Mouse (Mus musculus) liver, embryonic 13.5 days (tissue): ENCODE data around the gene Apol7b. TPM values are rescaled to one million over a fixed set of nuclear protein-coding genes. Genes with fewer than 3 reads are reported as not detected.
"Not testable (repeated sequence)": the region's sequence is repeated elsewhere in the genome, so short reads cannot be mapped to it uniquely, and the experiment has no call there.

ENCODE experiments used
- ATAC-seq: fragments of 200-750 bp; cut with Nextera tagmentation; 2 replicates; pipeline ENCODE4 v1.8.0; 2017; ENCODE audit warnings: low read depth, mild to moderate bottlenecking, moderate number of reproducible peaks, moderate library complexity
- DNase-seq: peaks from one replicate; pipeline ENCODE4 v3.0.0; 2022
- H3K27ac ChIP-seq: fragments of 300-500 bp; sonication (generic); 2 replicates; pipeline ENCODE4 v1.5.1; 2015; ENCODE audit warnings: moderate library complexity, mild to moderate bottlenecking, inconsistent platforms
- H3K27me3 ChIP-seq: fragments of 300-500 bp; sonication (generic); 2 replicates; pipeline ENCODE4 v1.6.1; 2015; ENCODE audit warnings: mild to moderate bottlenecking, inconsistent platforms
- H3K36me3 ChIP-seq: fragments of 300-500 bp; sonication (generic); 2 replicates; pipeline ENCODE4 v1.6.1; 2015; ENCODE audit warnings: mild to moderate bottlenecking, inconsistent platforms
- H3K4me1 ChIP-seq: fragments of 300-500 bp; sonication (generic); replicated peaks from 2 replicates; pipeline ENCODE4 v1.6.1; 2015; ENCODE audit warnings: inconsistent platforms
- H3K4me2 ChIP-seq: fragments of 300-500 bp; sonication (generic); 2 replicates; pipeline ENCODE4 v1.6.1; 2015; ENCODE audit warnings: inconsistent platforms, mild to moderate bottlenecking, moderate library complexity
- H3K4me3 ChIP-seq: fragments of 300-500 bp; sonication (generic); replicated peaks from 2 replicates; pipeline ENCODE4 v1.5.1; 2015; ENCODE audit warnings: mild to moderate bottlenecking, inconsistent platforms
- H3K9ac ChIP-seq: fragments of 300-500 bp; sonication (generic); 2 replicates; pipeline ENCODE4 v1.6.1; 2015; ENCODE audit warnings: mild to moderate bottlenecking, inconsistent platforms
- H3K9me3 ChIP-seq: fragments of 300-500 bp; sonication (generic); replicated peaks from 2 replicates; pipeline ENCODE4 v1.6.1; 2016; ENCODE audit warnings: inconsistent platforms
- WGBS: fragments of 180-500 bp; shearing (Covaris S2); methylation state at CpG from one replicate; pipeline ENCODE4 v1.1.7; 2015; ENCODE audit not compliant: insufficient replicate concordance; 5-methylcytosine and 5-hydroxymethylcytosine counted together
- polyA plus RNA-seq: library from polyadenylated mRNA; unstranded; fragments of >200 nt; fragmentation: Nextera tagmentation; extraction: Ambion mirVana; gene quantifications from 2 replicates; pipeline ENCODE4 v1.2.1, GENCODE M21; 2015

Gene Apol7b
- polyA plus RNA-seq: not detected in 2 replicates

DNA sequence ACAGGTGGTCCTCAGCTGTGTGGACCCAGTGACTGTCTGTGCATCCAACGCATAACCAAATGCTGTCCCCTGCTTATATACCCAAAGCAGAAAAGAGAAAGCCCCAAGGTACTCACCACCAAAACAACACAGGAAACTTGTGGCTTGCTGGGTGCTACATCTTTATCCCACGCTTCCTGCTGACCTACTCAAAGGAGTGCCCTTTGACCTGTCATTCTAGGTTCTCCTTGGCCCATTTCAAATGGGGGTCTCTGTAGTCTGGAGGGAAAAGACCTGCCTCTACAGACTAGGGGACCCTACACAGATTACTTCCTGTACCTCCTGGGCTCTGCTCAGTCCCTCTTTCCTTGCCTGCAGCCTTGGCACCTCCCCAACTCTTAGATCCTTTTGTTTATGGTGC, at the start of gene Apol7b:
Gene Apol7b (minus strand): TSS at position 101 of the 400 bp plus-strand sequence.
- not testable (repeated sequence) for H3K27me3 ChIP-seq, ATAC-seq, H3K4me2 ChIP-seq, H3K36me3 ChIP-seq, DNase-seq, H3K9ac ChIP-seq, H3K4me1 ChIP-seq, H3K27ac ChIP-seq, H3K4me3 ChIP-seq, H3K9me3 ChIP-seq
- WGBS: 33% methylated on average over 2 of the region's 2 CpGs

DNA sequence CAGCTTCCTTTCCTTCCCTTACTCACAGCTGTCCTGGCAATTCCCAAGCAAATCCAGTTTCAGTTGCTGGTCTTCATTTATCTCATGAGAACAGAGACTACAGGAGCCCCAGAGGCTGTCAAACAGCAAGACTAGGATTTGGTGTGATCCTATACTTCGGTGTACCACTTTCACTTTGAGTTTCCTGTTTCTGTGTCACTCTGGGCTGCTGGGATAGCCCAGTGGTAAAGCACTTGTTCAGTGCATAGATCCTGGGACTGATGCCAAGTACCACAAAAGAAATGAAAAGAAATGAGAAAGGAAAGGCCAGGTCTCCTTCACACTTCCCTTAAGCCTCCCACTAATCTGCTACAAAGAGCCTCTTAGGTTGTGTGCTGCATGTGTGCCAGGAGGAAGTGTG, 47.4 kb upstream of the Apol7b start:
- 29% methylated on average over 1 of the region's 1 CpGs for WGBS
- H3K4me1 ChIP-seq, ATAC-seq, H3K27me3 ChIP-seq, H3K9me3 ChIP-seq, H3K27ac ChIP-seq, H3K4me3 ChIP-seq, H3K9ac ChIP-seq, H3K36me3 ChIP-seq, H3K4me2 ChIP-seq, DNase-seq: not testable (repeated sequence)

DNA sequence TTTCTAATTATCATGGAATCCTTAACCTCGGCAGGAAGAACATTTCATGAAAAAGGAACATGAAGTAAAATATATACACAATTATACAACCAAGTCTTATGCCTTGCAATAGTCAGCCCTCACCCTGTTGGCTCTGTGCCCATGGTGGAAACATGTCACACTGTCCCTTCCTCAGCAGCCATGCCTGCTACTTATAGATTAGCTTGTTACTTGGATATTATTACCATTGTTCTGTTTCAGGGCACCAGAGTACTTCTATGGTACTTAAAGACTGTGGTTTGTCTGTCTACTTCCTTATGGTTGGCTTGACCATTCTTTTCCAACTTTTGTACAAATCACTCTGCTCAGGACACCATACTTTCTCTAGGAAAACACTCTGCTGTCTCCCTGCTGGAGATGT, 45.9 kb upstream of the Apol7b start:
- not testable (repeated sequence) for H3K27ac ChIP-seq, H3K9me3 ChIP-seq, H3K4me1 ChIP-seq, H3K4me2 ChIP-seq, H3K9ac ChIP-seq, ATAC-seq, H3K36me3 ChIP-seq, DNase-seq, H3K4me3 ChIP-seq, H3K27me3 ChIP-seq
- WGBS: no CpG with 5 or more reads among the region's 1 CpGs

DNA sequence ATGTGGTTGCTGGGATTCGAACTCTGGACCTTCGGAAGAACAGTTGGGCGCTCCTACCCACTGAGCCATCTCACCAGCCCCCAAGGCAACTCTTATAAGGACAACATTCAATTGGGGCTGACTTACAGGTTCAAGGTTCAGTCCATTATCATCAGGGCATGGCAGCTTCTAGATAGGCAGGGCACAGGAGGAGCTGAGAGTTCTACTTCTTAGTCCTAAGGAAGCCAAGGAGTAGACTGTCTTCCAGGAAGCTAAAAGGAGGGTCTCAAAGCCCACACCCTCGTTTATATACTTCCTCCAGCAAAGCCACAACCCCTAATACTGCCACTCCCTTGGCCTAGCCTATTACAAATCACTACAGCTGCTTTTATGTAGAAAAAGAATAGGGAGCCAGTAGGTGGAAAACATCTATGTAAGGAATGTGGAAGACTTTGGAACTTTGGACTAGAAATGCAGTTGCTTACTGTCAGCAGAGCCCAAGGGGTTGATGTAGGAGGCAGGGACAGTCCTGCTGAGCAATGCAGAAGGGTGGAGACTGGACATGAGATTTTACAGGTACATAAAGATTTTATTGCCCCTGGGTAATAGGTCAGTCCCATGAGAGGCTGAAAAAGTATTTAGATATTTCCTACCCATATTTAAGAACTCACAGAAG, 35.0 kb upstream of the Apol7b start:
- ATAC-seq (no peak), DNase-seq (no peak)
- no peak overlapping the region for H3K9ac ChIP-seq
- H3K9me3 ChIP-seq: no peaks in the 10 kb centered on the region
- no peaks in the 10 kb centered on the region for H3K4me1 ChIP-seq
- no peak overlapping the region for H3K4me3 ChIP-seq
- no peaks in the 10 kb centered on the region for H3K27me3 ChIP-seq
- H3K36me3 ChIP-seq: no peaks in the 10 kb centered on the region
- no peak overlapping the region for H3K27ac ChIP-seq
- no peak overlapping the region for H3K4me2 ChIP-seq
- WGBS: 46% methylated on average over 4 of the region's 4 CpGs

DNA sequence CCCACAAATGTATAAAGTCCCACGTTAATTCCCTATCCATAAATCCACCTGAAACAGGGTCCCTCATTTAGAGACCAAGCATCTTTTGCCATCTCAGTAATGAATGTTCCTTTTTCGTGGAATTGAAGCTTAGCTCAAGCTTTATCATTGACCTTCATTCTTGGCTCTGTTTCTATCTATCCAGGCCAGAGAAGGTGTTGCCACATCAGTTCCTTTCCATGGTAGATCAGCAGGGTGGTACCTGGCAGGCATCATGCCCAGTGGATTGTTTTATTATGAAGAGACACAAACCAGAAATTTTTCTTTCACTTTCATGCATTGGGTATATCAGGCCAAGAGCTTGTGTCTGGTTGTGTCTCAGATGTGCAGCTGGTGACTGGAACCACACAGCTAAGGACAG, 29.4 kb upstream of the Apol7b start, which contains the start of gene Apol10a:
Gene Apol10a (plus strand): TSS at position 355 of the 400 bp plus-strand sequence.
- ATAC-seq, H3K9ac ChIP-seq, H3K9me3 ChIP-seq, H3K4me1 ChIP-seq, H3K27ac ChIP-seq, H3K36me3 ChIP-seq, H3K4me2 ChIP-seq, H3K27me3 ChIP-seq, H3K4me3 ChIP-seq, DNase-seq: not testable (repeated sequence)
- 57% methylated on average over 2 of the region's 2 CpGs for WGBS

DNA sequence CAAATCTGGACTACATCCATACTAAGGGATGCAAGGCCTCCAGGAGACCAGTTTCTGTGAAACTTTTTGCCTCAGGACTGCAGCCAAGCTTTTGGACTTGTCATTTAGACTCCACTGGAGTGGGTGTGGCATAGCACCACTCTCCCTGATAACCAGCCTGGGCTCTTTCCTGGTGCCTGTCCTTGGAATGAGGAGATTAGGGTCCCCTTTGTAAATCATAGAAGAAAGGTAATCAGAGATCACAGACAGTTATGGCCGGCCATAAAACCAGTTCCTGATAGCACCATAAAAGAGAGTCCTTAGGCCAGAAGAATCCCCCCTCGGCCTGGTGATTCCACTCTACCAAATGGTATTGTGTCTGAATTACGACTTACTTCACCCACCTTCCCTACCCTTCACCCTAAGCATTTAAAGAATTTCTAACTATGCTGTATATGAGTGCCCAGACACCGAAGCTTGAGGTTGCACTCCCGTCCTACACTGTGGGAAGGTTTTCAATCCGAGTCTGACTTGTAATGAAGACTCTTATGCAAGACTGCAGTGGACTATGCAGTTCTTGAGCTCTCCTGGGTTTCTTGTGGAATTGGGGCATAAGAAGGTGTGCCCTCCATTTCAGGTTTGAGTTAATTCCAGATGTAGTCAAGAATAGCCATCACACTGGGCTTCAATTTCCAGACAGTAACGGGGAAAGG, 27.6 kb upstream of the Apol7b start:
- not testable (repeated sequence) for H3K4me1 ChIP-seq, H3K4me2 ChIP-seq, DNase-seq, H3K4me3 ChIP-seq, H3K27me3 ChIP-seq, H3K9ac ChIP-seq, H3K36me3 ChIP-seq, H3K27ac ChIP-seq, ATAC-seq, H3K9me3 ChIP-seq
- 55% methylated on average over 7 of the region's 7 CpGs for WGBS

DNA sequence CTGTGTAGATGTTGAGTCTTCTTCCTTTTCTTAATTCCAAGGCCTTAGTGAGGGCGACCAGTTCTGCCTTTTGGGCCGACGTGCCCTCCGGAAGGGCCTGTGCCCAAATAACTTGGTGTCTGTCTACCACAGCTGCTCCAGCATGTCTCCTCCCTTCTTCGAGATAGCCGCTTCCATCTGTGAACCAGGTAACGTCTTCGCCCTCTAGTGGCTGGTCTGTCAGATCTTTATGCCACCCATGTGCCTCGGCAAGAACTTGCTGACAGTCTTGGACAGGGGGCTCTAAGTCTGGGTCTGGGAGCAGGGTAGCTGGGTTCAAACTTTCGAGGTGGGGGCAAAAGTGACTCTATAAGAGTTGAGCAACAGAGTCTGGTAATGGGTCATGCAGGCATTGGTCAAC, 2.6 kb upstream of the Apol7b start:
- not testable (repeated sequence) for H3K4me1 ChIP-seq, H3K4me3 ChIP-seq, H3K9ac ChIP-seq, ATAC-seq, H3K9me3 ChIP-seq, DNase-seq, H3K27me3 ChIP-seq, H3K4me2 ChIP-seq, H3K27ac ChIP-seq, H3K36me3 ChIP-seq
- 42% methylated on average over 10 of the region's 10 CpGs for WGBS

DNA sequence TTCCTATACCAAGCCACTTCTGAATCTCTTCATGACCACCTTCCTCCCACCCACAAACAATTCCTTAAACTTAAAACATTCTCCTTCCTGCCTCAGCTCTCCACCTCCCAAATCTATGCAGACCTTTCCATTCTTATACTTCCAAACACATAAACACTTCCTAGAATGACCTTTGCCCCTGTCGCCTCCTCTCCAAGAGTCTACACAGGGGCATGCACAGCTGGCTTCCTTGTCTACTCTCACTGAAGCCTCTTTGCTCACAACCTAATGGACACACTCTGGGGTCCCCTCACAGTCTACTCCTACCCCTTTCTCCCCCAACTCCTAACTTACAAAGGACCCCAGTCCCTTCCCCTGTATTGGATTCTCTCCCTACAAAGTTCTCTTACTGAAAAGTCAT, 1.6 kb downstream of the Apol7b start:
- ATAC-seq, H3K4me1 ChIP-seq, H3K27me3 ChIP-seq: not testable (repeated sequence)

DNA sequence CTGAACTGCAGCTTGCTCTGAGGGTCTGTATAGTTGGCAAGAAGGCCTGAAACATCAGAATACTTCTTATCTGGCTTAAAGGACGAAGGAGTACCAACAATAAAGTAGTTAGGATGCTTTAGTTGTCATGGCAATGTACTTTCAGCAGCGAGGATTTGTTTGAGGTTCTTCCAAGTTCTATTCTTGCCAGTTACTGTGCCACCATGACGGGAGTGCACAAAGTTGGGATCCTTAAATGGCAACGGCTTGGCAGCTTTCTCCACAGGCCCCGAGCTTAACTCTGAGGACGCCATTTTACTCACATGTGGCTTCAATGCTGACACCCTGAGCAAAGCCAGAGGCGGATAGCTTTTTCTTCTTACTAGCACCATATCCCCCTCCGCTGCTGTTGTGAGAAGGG, 2.5 kb downstream of the Apol7b start:
- not testable (repeated sequence) for H3K9ac ChIP-seq, DNase-seq, H3K4me1 ChIP-seq, H3K27ac ChIP-seq, H3K27me3 ChIP-seq, H3K36me3 ChIP-seq, H3K4me3 ChIP-seq, H3K9me3 ChIP-seq, ATAC-seq, H3K4me2 ChIP-seq
- 61% methylated on average over 8 of the region's 8 CpGs for WGBS

More for the DNA sequence above, 1.6 kb downstream of the Apol7b start:
- not testable (repeated sequence) for H3K4me3 ChIP-seq, H3K4me2 ChIP-seq, H3K9ac ChIP-seq, H3K27ac ChIP-seq, DNase-seq, H3K9me3 ChIP-seq, H3K36me3 ChIP-seq
- WGBS: 67% methylated on average over 1 of the region's 1 CpGs

DNA sequence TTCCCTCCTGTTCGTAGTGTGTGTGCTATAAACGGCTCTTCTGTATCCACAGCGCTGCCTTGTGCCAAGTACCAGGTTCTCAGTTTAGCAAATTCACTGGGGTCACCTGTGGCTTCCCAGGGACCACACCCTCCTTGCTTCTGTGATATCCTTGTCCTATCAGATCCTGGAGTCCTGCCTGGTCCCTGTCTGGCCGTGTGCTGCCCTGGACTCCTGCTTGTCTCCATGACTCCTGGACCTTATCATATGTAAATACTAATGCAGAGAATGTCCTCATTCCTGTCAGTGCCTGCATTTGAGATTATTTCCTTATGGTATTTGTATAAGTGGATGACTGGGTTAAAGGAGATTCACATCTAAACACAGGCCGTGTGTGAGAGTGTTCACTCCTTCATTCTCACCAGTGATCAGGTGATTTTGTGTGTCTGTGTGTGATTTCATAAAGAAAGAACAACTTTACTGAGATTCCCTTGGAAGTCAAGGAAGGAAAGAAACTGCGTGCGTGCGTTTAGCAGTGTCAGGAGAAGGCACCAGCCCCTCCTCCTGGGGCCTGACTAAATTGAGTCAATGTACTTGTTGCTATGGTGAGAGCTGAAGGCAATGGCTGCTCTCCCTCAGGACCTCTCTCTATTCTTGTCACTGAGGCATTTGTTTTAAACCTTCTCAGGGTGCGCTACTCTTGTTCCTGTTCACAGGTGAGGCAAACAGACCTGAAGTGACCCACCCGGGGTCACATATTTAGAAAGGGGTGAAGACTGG, 18.4 kb downstream of the Apol7b start:
- not testable (repeated sequence) for H3K4me2 ChIP-seq, H3K27me3 ChIP-seq, ATAC-seq, H3K36me3 ChIP-seq, H3K27ac ChIP-seq, H3K9me3 ChIP-seq, DNase-seq, H3K4me3 ChIP-seq, H3K9ac ChIP-seq, H3K4me1 ChIP-seq
- 52% methylated on average over 9 of the region's 10 CpGs for WGBS

DNA sequence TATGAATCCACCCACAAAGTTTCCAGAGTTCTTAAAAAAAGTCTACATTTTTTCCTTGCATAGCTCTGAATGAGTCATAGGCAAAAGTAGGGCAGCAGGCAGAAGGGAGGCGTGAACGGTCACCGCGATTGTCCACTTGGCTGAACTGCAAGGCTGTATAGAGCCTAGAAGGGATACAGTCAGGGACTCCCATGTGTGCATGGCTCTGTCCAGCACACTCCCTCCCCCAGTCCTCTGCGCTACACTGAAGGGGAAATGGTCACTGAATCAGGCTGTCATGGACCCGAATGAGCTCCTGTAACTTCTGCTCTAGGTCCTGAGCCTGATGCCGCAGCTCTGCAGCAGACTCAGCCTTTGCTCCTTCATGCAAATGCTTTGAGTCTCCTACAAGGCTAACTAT, 24.4 kb downstream of the Apol7b start:
- H3K4me1 ChIP-seq, H3K36me3 ChIP-seq, H3K27ac ChIP-seq, DNase-seq, H3K9me3 ChIP-seq, H3K9ac ChIP-seq, ATAC-seq, H3K4me3 ChIP-seq, H3K27me3 ChIP-seq, H3K4me2 ChIP-seq: not testable (repeated sequence)
- 57% methylated on average over 3 of the region's 7 CpGs for WGBS
